10 mouse cellular contexts compared by ENCODE assay signal in genomic region chr2:105468930-105469329, GRCm38 (mm10).
DNase-seq lines count a peak whose midpoint lies in the region; ATAC-seq and TF ChIP-seq lines count a peak whose summit lies in the region.
"Had no signal": no experiment of that assay in that cellular context is flagged by ENCODE, and none has a peak within 500 bp of the region (broad histone marks: within the 10 kb centered on the region; RNA-seq: fewer than 3 reads in every experiment).

No protein-coding gene starts in this region.

- no peak overlapping the region for H3K27ac ChIP-seq in kidney, embryonic 16.5 days (ENCODE audit: low read length)
- no peak overlapping the region for H3K27ac ChIP-seq in hindbrain, postnatal 0 days
- no peak overlapping the region for H3K27ac ChIP-seq in limb, embryonic 10.5 days
- H3K27ac ChIP-seq: macrophage had no signal

- TF ChIP-seq CTCF in hindbrain, postnatal 0 days (IDR thresholded peaks at IDR 0.05; ENCODE audit: low read depth), result peak; percentile 87

- H3K27me3 ChIP-seq in kidney, embryonic 16.5 days (ENCODE audit: insufficient read depth, low read length), result no peaks in the 10 kb centered on the region
- H3K27me3 ChIP-seq in hindbrain, postnatal 0 days (ENCODE audit: insufficient read depth, low read length), result no peaks in the 10 kb centered on the region
- no peaks in the 10 kb centered on the region for H3K27me3 ChIP-seq in limb, embryonic 10.5 days (ENCODE audit: low read depth, poor library complexity, severe bottlenecking)

- H3K36me3 ChIP-seq in kidney, embryonic 16.5 days (ENCODE audit: insufficient read depth, low read length), result no peaks in the 10 kb centered on the region
- no peaks in the 10 kb centered on the region for H3K36me3 ChIP-seq in hindbrain, postnatal 0 days (ENCODE audit: insufficient read depth, low read length)
- no peaks in the 10 kb centered on the region for H3K36me3 ChIP-seq in limb, embryonic 10.5 days

- no peak for ATAC-seq in kidney, embryonic 16.5 days (ENCODE audit: low FRiP score, low TSS enrichment)
- ATAC-seq in hindbrain, postnatal 0 days, result peak; percentile 71; the same call in 1 of the 2 replicates

- no peaks in the 10 kb centered on the region for H3K4me1 ChIP-seq in kidney, embryonic 16.5 days (ENCODE audit: insufficient read depth, low read length)
- no peaks in the 10 kb centered on the region for H3K4me1 ChIP-seq in hindbrain, postnatal 0 days (ENCODE audit: insufficient read depth, low read length)
- H3K4me1 ChIP-seq in limb, embryonic 10.5 days, result no peaks in the 10 kb centered on the region

- 43% methylated on average over 5 of the region's 5 CpGs for WGBS in kidney, embryonic 16.5 days
- WGBS in hindbrain, postnatal 0 days, result 29% methylated on average over 5 of the region's 5 CpGs
- 44% methylated on average over 5 of the region's 5 CpGs for WGBS in limb, embryonic 10.5 days

- DNase-seq in kidney, adult 9 months, result peak; percentile 37
- DNase-seq in ZHBTc4 (ENCODE audit: low read depth, low spot score), result peak; percentile 68
- DNase-seq in cerebellum, postnatal 25 days, result peak; percentile 69 to 83
- peak; percentile 90 for DNase-seq in hindbrain, postnatal 0 days (ENCODE audit: low spot score)
- DNase-seq in limb, embryonic 10.5 days (ENCODE audit: low spot score), result peak; percentile 54
- DNase-seq in retina, postnatal 7 days (ENCODE audit: low read depth, low spot score), result peak; percentile 46
- DNase-seq in gastrocnemius, adult 18-20 months (ENCODE audit: low spot score), result no peak

- no peak overlapping the region for H3K4me2 ChIP-seq in kidney, embryonic 16.5 days (replicated peaks; ENCODE audit: low read depth, low read length)
- no peak overlapping the region for H3K4me2 ChIP-seq in hindbrain, postnatal 0 days (ENCODE audit: low read depth, low read length)

- no peaks in the 10 kb centered on the region for H3K9me3 ChIP-seq in kidney, embryonic 16.5 days (ENCODE audit: low read length)
- no peaks in the 10 kb centered on the region for H3K9me3 ChIP-seq in hindbrain, postnatal 0 days (ENCODE audit: low read length)
- H3K9me3 ChIP-seq in limb, embryonic 10.5 days (replicated peaks), result no peaks in the 10 kb centered on the region

- H3K4me3 ChIP-seq in kidney, embryonic 16.5 days (ENCODE audit: low read length), result no peak overlapping the region
- H3K4me3 ChIP-seq in hindbrain, postnatal 0 days (ENCODE audit: low read length), result no peak overlapping the region
- H3K4me3 ChIP-seq in limb, embryonic 10.5 days, result no peak overlapping the region
- H3K4me3 ChIP-seq: erythroblast, embryonic 14.5 days had no signal

- no peak overlapping the region for H3K9ac ChIP-seq in kidney, embryonic 16.5 days (replicated peaks; ENCODE audit: low read length)
- H3K9ac ChIP-seq in hindbrain, postnatal 0 days (replicated peaks; ENCODE audit: low read length), result no peak overlapping the region
